Mouse (Mus musculus) CH12.LX (cell line): ENCODE results near the gene Tef. TPM values are rescaled to one million over a fixed set of nuclear protein-coding genes. Genes with fewer than 3 reads are reported as not detected.
A peak's percentile ranks its signal among the peaks of the same experiment; 100 is the strongest.

Experiments
- DNase-seq: peaks from one replicate; pipeline ENCODE4 v3.0.0-alpha.2; 2013; ENCODE audit errors: extremely low read depth
- H3K27ac ChIP-seq: 2 replicates; pipeline ENCODE4 v1.5.1; 2012; ENCODE audit warnings: low read depth, mild to moderate bottlenecking, control low read depth, moderate library complexity; ENCODE audit not compliant: insufficient read depth
- H3K27me3 ChIP-seq: replicated peaks from 2 replicates; pipeline ENCODE3; 2012; ENCODE audit warnings: inconsistent platforms
- H3K36me3 ChIP-seq, 2 experiments: replicated peaks in 1 of 2; 2 replicates each; pipeline versions ENCODE3 to v1.6.1; 2012; ENCODE audit warnings: inconsistent platforms in 1 of 2, low read length in 1 of 2, mild to moderate bottlenecking in 1 of 2, mixed read lengths in 1 of 2, moderate library complexity in 1 of 2; ENCODE audit not compliant: control insufficient read depth in 1 of 2, insufficient read depth in 1 of 2
- H3K4me1 ChIP-seq, 2 experiments: 2 replicates each; pipeline ENCODE4 v1.6.1; 2012; ENCODE audit warnings: inconsistent platforms in 1 of 2, moderate library complexity in 1 of 2; ENCODE audit not compliant: insufficient read depth in 2 of 2, control insufficient read depth in 1 of 2
- H3K4me2 ChIP-seq: 2 replicates; pipeline ENCODE4 v1.6.1; 2012; ENCODE audit warnings: low read depth, mild to moderate bottlenecking, control low read depth; ENCODE audit not compliant: poor library complexity, insufficient read depth, severe bottlenecking
- H3K4me3 ChIP-seq, 3 experiments: fragments of 150-350 bp in 1 of 3; sonication (generic) in 1 of 3; replicated peaks in 1 of 3; 2 replicates each; pipeline versions ENCODE3 to v1.5.1; 2011 to 2012; ENCODE audit warnings: low read depth in 2 of 3, low read length in 2 of 3, mild to moderate bottlenecking in 2 of 3, moderate library complexity in 2 of 3, control low read depth in 1 of 3, improper control_type of control experiment in 1 of 3, inconsistent platforms in 1 of 3, mixed read lengths in 1 of 3; ENCODE audit not compliant: poor library complexity in 1 of 3
- H3K79me2 ChIP-seq: replicated peaks from 2 replicates; pipeline ENCODE4 v1.6.1; 2012; ENCODE audit warnings: mild to moderate bottlenecking, moderate library complexity; ENCODE audit not compliant: control insufficient read depth, poor library complexity, insufficient read depth, severe bottlenecking; ENCODE audit errors: extremely low read depth
- H3K9ac ChIP-seq: 2 replicates; pipeline ENCODE4 v1.6.1; 2012; ENCODE audit warnings: low read depth, mild to moderate bottlenecking, control low read depth, moderate library complexity; ENCODE audit not compliant: insufficient read depth
- H3K9me3 ChIP-seq: replicated peaks from 2 replicates; pipeline ENCODE3; 2012; ENCODE audit warnings: low read length, inconsistent platforms, mixed read lengths
- CHD1 ChIP-seq: IDR thresholded peaks from 2 replicates; pipeline ENCODE4 v1.6.1; 2012; ENCODE audit warnings: low read depth, low read length, improper control_type of control experiment, inconsistent platforms
- CHD2 ChIP-seq: IDR thresholded peaks from 2 replicates; pipeline ENCODE4 v1.6.1; 2011; ENCODE audit warnings: low read length, improper control_type of control experiment
- CTCF ChIP-seq, 2 experiments: IDR thresholded peaks in 1 of 2; conservative IDR thresholded peaks in 1 of 2; 2 replicates each; pipeline ENCODE4 v1.5.1; 2011 to 2012; ENCODE audit warnings: low read depth in 2 of 2, low read length in 2 of 2, improper control_type of control experiment in 1 of 2, inconsistent platforms in 1 of 2, mild to moderate bottlenecking in 1 of 2, moderate library complexity in 1 of 2
- E2F4 ChIP-seq: IDR thresholded peaks from 2 replicates; pipeline ENCODE4 v1.6.1; 2011; ENCODE audit warnings: low read depth, low read length, improper control_type of control experiment; ENCODE audit not compliant: insufficient replicate concordance
- ELF1 ChIP-seq: IDR thresholded peaks from 2 replicates; pipeline ENCODE4 v1.6.1; 2014; ENCODE audit warnings: low read depth, mild to moderate bottlenecking, inconsistent platforms, low read length, improper control_type of control experiment
- EP300 ChIP-seq: IDR thresholded peaks from 2 replicates; pipeline ENCODE4 v1.6.1; 2011; ENCODE audit warnings: low read length, improper control_type of control experiment
- GABPA ChIP-seq: IDR thresholded peaks from 2 replicates; pipeline ENCODE4 v1.6.1; 2012; ENCODE audit warnings: low read depth, low read length, improper control_type of control experiment, inconsistent platforms; ENCODE audit not compliant: insufficient replicate concordance
- HCFC1 ChIP-seq: IDR thresholded peaks from 2 replicates; pipeline ENCODE4 v1.6.1; 2012; ENCODE audit warnings: low read depth, mild to moderate bottlenecking, inconsistent platforms, low read length, improper control_type of control experiment
- IRF4 ChIP-seq: IDR thresholded peaks from 2 replicates; pipeline ENCODE4 v1.6.1; 2014; ENCODE audit warnings: low read depth, mild to moderate bottlenecking, inconsistent platforms, low read length, improper control_type of control experiment
- JUN ChIP-seq: IDR thresholded peaks from 2 replicates; pipeline ENCODE4 v1.6.1; 2011; ENCODE audit warnings: low read depth, mild to moderate bottlenecking, low read length, improper control_type of control experiment, moderate library complexity; ENCODE audit not compliant: insufficient read depth
- JUND ChIP-seq: conservative IDR thresholded peaks from 2 replicates; pipeline ENCODE4 v1.6.1; 2011; ENCODE audit warnings: low read depth, low read length, improper control_type of control experiment
- MAFK ChIP-seq: IDR thresholded peaks from 2 replicates; pipeline ENCODE4 v1.6.1; 2011; ENCODE audit warnings: low read length, improper control_type of control experiment; ENCODE audit not compliant: insufficient replicate concordance
- MAX ChIP-seq: IDR thresholded peaks from 2 replicates; pipeline ENCODE4 v1.6.1; 2011; ENCODE audit warnings: low read length, improper control_type of control experiment
- MAZ ChIP-seq: IDR thresholded peaks from 2 replicates; pipeline ENCODE4 v1.6.1; 2012; ENCODE audit warnings: low read depth, mild to moderate bottlenecking, inconsistent platforms, low read length, improper control_type of control experiment, moderate library complexity
- MEF2A ChIP-seq: IDR thresholded peaks from 2 replicates; pipeline ENCODE4 v1.6.1; 2014; ENCODE audit warnings: low read depth, mild to moderate bottlenecking, inconsistent platforms, low read length, improper control_type of control experiment, borderline replicate concordance
- NRF1 ChIP-seq: IDR thresholded peaks from 2 replicates; pipeline ENCODE4 v1.6.1; 2014; ENCODE audit warnings: low read depth, mild to moderate bottlenecking, inconsistent platforms, low read length, improper control_type of control experiment, moderate library complexity
- RAD21 ChIP-seq: IDR thresholded peaks from 2 replicates; pipeline ENCODE4 v1.6.1; 2011; ENCODE audit warnings: low read depth, mild to moderate bottlenecking, low read length, improper control_type of control experiment, moderate library complexity
- RCOR1 ChIP-seq: conservative IDR thresholded peaks from 2 replicates; pipeline ENCODE4 v1.6.1; 2012; ENCODE audit warnings: low read depth, mild to moderate bottlenecking, inconsistent platforms, low read length, improper control_type of control experiment
- SIN3A ChIP-seq: IDR thresholded peaks from 2 replicates; pipeline ENCODE4 v1.6.1; 2012; ENCODE audit warnings: low read length, improper control_type of control experiment, inconsistent platforms
- SMC3 ChIP-seq: IDR thresholded peaks from 2 replicates; pipeline ENCODE4 v1.6.1; 2011; ENCODE audit warnings: low read depth, low read length, improper control_type of control experiment
- TBP ChIP-seq: conservative IDR thresholded peaks from 2 replicates; pipeline ENCODE4 v1.6.1; 2011; ENCODE audit warnings: low read depth, low read length, improper control_type of control experiment
- TCF12 ChIP-seq: IDR thresholded peaks from 2 replicates; pipeline ENCODE4 v1.6.1; 2014; ENCODE audit warnings: low read depth, mild to moderate bottlenecking, inconsistent platforms, low read length, improper control_type of control experiment
- UBTF ChIP-seq: IDR thresholded peaks from 2 replicates; pipeline ENCODE4 v1.6.1; 2012; ENCODE audit warnings: low read depth, mild to moderate bottlenecking, inconsistent platforms, low read length, improper control_type of control experiment, moderate library complexity
- USF1 ChIP-seq: IDR thresholded peaks from 2 replicates; pipeline ENCODE4 v1.6.1; 2014; ENCODE audit warnings: low read depth, mild to moderate bottlenecking, inconsistent platforms, low read length, improper control_type of control experiment
- ZC3H11A ChIP-seq: IDR thresholded peaks from 2 replicates; pipeline ENCODE4 v1.6.1; 2012; ENCODE audit warnings: low read depth, mild to moderate bottlenecking, inconsistent platforms, low read length, improper control_type of control experiment
- ZKSCAN1 ChIP-seq: IDR thresholded peaks from 2 replicates; pipeline ENCODE4 v1.6.1; 2012; ENCODE audit warnings: low read depth, inconsistent platforms, low read length, improper control_type of control experiment, borderline replicate concordance
- ZMIZ1 ChIP-seq: IDR thresholded peaks from 2 replicates; pipeline ENCODE4 v1.6.1; 2012; ENCODE audit warnings: low read depth, mild to moderate bottlenecking, inconsistent platforms, low read length, improper control_type of control experiment
- ZNF384 ChIP-seq: IDR thresholded peaks from 2 replicates; pipeline ENCODE4 v1.6.1; 2012; ENCODE audit warnings: low read depth, low read length, improper control_type of control experiment, inconsistent platforms
- dilution Hi-C: fragments of 300-500 bp; cut with MboI; formaldehyde crosslinking; loops from 2 replicates; pipeline ENCODE4 v1.14.3; 2020; ENCODE audit warnings: low sequenced_read_pairs; ENCODE audit not compliant: extremely low pct_unique_long_range_greater_than_20kb, extremely low pct_ligation_motif_present
- in situ Hi-C: fragments of 300-500 bp; cut with MboI; formaldehyde crosslinking; loops from 3 replicates; pipeline ENCODE4 v1.14.3; 2019; ENCODE audit warnings: low sequenced_read_pairs, low pct_ligation_motif_present, low pct_unique_long_range_greater_than_20kb, mixed read lengths
- polyA plus RNA-seq: library from polyadenylated mRNA; unstranded; fragments of >175 nt; gene quantifications from 2 replicates; pipeline ENCODE4 v1.2.1, GENCODE M21; 2012; ENCODE audit warnings: low read depth; ENCODE audit not compliant: insufficient read length
- total RNA-seq, 2 experiments: library from RNA; depleted of rRNA; stranded (reverse); fragments of 300-350 nt in 1 of 2; fragments of >200 nt in 1 of 2; gene quantifications; 2 replicates each; pipeline ENCODE4 v1.2.3; 2012 to 2014

Gene Tef
- total and polyA plus RNA-seq, 3 experiments, result 14.7 to 17.2 (median 14.9) TPM

DNA sequence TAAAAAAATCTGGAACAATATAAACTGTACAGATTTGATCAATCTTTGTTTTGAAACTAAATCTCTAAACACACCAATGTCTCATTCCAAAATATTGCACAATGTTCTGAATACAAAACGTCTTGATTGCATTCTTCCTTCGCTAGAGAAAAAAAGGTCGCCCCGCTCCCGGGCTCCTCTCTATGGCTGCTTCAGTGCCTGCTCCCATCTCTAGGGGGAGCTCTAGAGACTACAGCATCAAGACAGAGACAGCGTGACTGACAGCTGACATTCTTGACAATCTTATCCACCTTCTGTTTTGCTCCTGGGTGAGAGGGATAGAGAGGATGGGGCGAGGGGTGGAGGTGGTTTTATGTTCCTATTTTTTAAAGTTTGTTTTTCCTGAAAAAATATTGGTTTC, 46.1 kb downstream of the Tef start:
- Histone ChIP-seq H3K27ac (no peak overlapping the region), H3K36me3 (peaks cover 43 to 67% of the 10 kb centered on the region in 2 experiments), H3K27me3 (no peaks in the 10 kb centered on the region), H3K4me3 (no peak overlapping the region), H3K9me3 (no peaks in the 10 kb centered on the region), H3K9ac (no peak overlapping the region), H3K4me1 (peaks cover 8 to 39% of the 10 kb centered on the region in 2 experiments), H3K79me2 (peaks cover 11% of the 10 kb centered on the region), H3K4me2 (no peak overlapping the region)
- TF ChIP-seq JUND, result no peak
- peak; percentile 57 to 79; a peak in 3 of 4 replicates for TF ChIP-seq CTCF (conservative IDR thresholded peaks at IDR 0.05 in 1 of 2, IDR thresholded peaks at IDR 0.05 in 1 of 2; ENCODE audit: low read depth in 2 of 2, low read length in 2 of 2)
- no peak for TF ChIP-seq TBP
- TF ChIP-seq MEF2A, result no peak
- TF ChIP-seq ZC3H11A, result no peak
- TF ChIP-seq UBTF, result no peak
- no peak for TF ChIP-seq RCOR1
- no peak for TF ChIP-seq NRF1
- no peak for TF ChIP-seq CHD1
- TF ChIP-seq ZNF384, result 0 out of 2 replicates have a peak, but pooled peaks have one; percentile 18
- no peak for TF ChIP-seq MAX
- no peak for TF ChIP-seq JUN
- TF ChIP-seq SIN3A, result no peak
- TF ChIP-seq ZKSCAN1, result no peak
- peak; percentile 40 for TF ChIP-seq RAD21
- no peak for TF ChIP-seq USF1
- TF ChIP-seq ELF1, result no peak
- TF ChIP-seq TCF12, result no peak
- TF ChIP-seq HCFC1, result no peak
- no peak for TF ChIP-seq GABPA
- no peak for TF ChIP-seq ZMIZ1
- TF ChIP-seq E2F4, result no peak
- TF ChIP-seq IRF4, result no peak
- no peak for TF ChIP-seq CHD2
- no peak for TF ChIP-seq EP300
- peak; percentile 37 for TF ChIP-seq SMC3
- TF ChIP-seq MAFK, result no peak
- no peak for TF ChIP-seq MAZ
- in situ Hi-C loops, result no loop called here
- dilution Hi-C loops, result no loop called here
- peak; percentile 80 for DNase-seq
